Mouse (Mus musculus) ES-Bruce4 (cell line): ENCODE measurements around the gene Cubn. TPM values are rescaled to one million over a fixed set of nuclear protein-coding genes. Genes with fewer than 3 reads are reported as not detected.

Experiments used
- H3K27ac ChIP-seq: 2 replicates; pipeline ENCODE4 v1.5.1; 2012; ENCODE audit warnings: low read length, inconsistent platforms; ENCODE audit not compliant: insufficient read depth
- H3K27me3 ChIP-seq: 2 replicates; pipeline ENCODE4 v1.6.1; 2012; ENCODE audit warnings: mild to moderate bottlenecking, low read length, inconsistent platforms; ENCODE audit not compliant: control insufficient read depth, poor library complexity, insufficient read depth, severe bottlenecking
- H3K36me3 ChIP-seq: 2 replicates; pipeline ENCODE4 v1.6.1; 2012; ENCODE audit warnings: inconsistent platforms, mild to moderate bottlenecking, low read length, moderate library complexity; ENCODE audit not compliant: control insufficient read depth, poor library complexity, insufficient read depth, severe bottlenecking
- H3K4me1 ChIP-seq: one replicate; pipeline ENCODE4 v1.8.1; 2011; ENCODE audit warnings: low read length; ENCODE audit not compliant: control insufficient read depth, insufficient read depth
- H3K4me3 ChIP-seq: 2 replicates; pipeline ENCODE4 v1.5.1; 2011; ENCODE audit warnings: low read depth, mild to moderate bottlenecking, low read length
- H3K9ac ChIP-seq: 2 replicates; pipeline ENCODE4 v1.6.1; 2012; ENCODE audit warnings: low read depth, mild to moderate bottlenecking, inconsistent platforms; ENCODE audit not compliant: poor library complexity, severe bottlenecking
- H3K9me3 ChIP-seq: replicated peaks from 2 replicates; pipeline ENCODE4 v1.6.1; 2012; ENCODE audit warnings: mild to moderate bottlenecking, low read length, inconsistent platforms; ENCODE audit not compliant: control insufficient read depth, poor library complexity, insufficient read depth, severe bottlenecking
- CTCF ChIP-seq: IDR thresholded peaks from one replicate; pipeline ENCODE4 v1.8.1; 2011; ENCODE audit warnings: low read depth, low read length
- EP300 ChIP-seq: IDR thresholded peaks from 2 replicates; pipeline ENCODE4 v1.6.1; 2011; ENCODE audit warnings: low read depth, low read length; ENCODE audit not compliant: insufficient read depth
- POLR2A ChIP-seq: IDR thresholded peaks from one replicate; pipeline ENCODE4 v1.8.1; 2011; ENCODE audit warnings: low read length; ENCODE audit not compliant: insufficient read depth
- polyA plus RNA-seq: library from polyadenylated mRNA; stranded (reverse); fragments of >200 nt; gene quantifications from 2 replicates; pipeline ENCODE4 v1.2.4, GENCODE M21; 2011; ENCODE audit warnings: low read depth; ENCODE audit not compliant: missing spikeins, insufficient read depth, insufficient read length

The Cubn gene
- polyA plus RNA-seq, 1 experiment: 0.21 TPM

DNA sequence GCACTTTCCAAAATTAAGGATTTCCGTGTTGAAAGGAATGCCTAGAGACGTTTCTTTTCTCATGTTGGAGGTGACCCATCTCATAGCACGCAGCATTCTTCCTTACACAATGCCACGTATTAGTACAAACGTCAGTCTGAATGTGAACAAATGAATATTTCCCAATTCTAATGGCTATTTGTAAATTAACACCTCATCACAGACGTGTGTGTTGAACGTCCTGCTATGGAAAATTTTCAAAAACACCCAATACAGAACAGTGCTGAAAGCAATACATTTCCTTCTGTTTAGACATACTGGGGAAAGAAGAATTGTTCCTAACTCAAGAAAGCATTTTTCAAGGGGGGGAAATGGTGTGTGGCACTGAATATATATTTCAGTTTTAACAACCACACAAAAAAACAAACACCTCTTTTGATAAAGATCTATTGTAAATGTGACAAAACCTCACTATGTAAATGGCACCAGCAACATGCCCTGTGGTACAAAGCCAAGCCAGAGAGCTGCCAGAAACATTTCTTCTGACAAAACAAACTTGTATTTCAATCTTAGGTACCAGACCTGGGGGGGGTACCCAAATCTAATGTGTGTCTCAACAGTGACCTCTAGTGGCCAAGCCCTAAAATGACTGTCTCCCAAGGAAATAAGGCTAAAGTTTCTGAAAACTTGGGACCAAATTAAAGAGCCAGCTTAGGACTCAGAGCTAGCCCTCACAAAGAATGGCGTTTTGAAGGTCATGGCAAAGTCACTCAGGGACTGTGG lies 254.3 kb downstream of the Cubn start:
- Histone ChIP-seq H3K4me3 (no peak overlapping the region), H3K4me1 (no peaks in the 10 kb centered on the region), H3K27me3 (no peaks in the 10 kb centered on the region), H3K36me3 (no peaks in the 10 kb centered on the region), H3K9ac (no peak overlapping the region), H3K9me3 (no peaks in the 10 kb centered on the region), H3K27ac (no peak overlapping the region)
- TF ChIP-seq POLR2A (no peak), CTCF (no peak), EP300 (no peak)

GRCm38 (mm10) chr2:13235696-13236095 lies 255.9 kb downstream of the Cubn start:
- no peaks in the 10 kb centered on the region for H3K27me3 ChIP-seq
- H3K4me1 ChIP-seq: no peaks in the 10 kb centered on the region
- TF ChIP-seq CTCF (no peak), EP300 (no peak), POLR2A (no peak)
- no peaks in the 10 kb centered on the region for H3K9me3 ChIP-seq
- no peak overlapping the region for H3K4me3 ChIP-seq
- H3K36me3 ChIP-seq: no peaks in the 10 kb centered on the region
- no peak overlapping the region for H3K9ac ChIP-seq
- no peak overlapping the region for H3K27ac ChIP-seq

DNA sequence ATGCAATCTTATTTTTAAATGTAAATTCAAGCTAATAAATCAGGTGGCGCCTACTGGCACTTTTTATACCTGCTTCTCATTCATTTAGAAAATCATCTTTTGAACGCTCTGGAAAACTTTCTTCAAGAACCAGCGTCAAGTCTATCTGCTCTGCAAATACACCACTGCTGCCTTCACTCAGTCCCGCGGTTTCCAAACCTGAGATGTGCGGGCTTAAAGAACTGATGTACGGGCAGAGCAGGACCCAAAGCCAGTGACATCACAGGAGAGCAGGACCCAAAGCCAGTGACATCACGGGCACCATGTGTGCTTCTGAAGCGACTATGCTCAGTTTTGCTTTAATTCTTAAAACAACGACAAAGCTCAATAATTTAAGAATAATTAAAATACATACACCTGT lies 256.8 kb downstream of the Cubn start:
- Histone ChIP-seq H3K4me3 (no peak overlapping the region), H3K9ac (no peak overlapping the region), H3K27ac (no peak overlapping the region), H3K27me3 (no peaks in the 10 kb centered on the region), H3K36me3 (no peaks in the 10 kb centered on the region), H3K4me1 (no peaks in the 10 kb centered on the region), H3K9me3 (no peaks in the 10 kb centered on the region)
- no peak for TF ChIP-seq CTCF
- TF ChIP-seq POLR2A: no peak
- no peak for TF ChIP-seq EP300

DNA sequence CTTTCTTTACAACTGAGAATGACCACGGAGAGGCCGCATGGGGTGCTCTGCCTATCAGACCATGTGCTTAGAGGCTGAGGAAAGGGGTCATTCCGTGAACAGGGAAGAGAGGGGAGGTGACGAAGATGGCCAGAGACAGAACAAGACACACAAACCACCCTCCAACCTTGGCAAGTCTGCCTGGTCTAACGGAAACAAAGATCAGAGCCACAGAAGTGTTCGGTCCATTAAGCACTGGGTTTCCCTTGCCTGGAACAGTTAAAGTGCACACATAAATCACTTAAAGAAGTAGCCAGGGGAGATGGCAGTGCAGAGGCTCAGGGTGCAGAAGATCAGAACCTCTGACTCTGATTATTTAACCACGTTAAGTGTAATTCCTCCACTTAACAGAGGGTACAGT lies 257.7 kb downstream of the Cubn start:
- H3K4me1 ChIP-seq: no peaks in the 10 kb centered on the region
- TF ChIP-seq POLR2A (no peak), EP300 (no peak)
- no peaks in the 10 kb centered on the region for H3K27me3 ChIP-seq
- no peak overlapping the region for H3K4me3 ChIP-seq
- H3K27ac ChIP-seq: no peak overlapping the region
- H3K36me3 ChIP-seq: no peaks in the 10 kb centered on the region
- H3K9me3 ChIP-seq: no peaks in the 10 kb centered on the region
- no peak overlapping the region for H3K9ac ChIP-seq

- Histone ChIP-seq H3K27ac (no peak overlapping the region), H3K9ac (no peak overlapping the region), H3K27me3 (no peaks in the 10 kb centered on the region), H3K4me1 (no peaks in the 10 kb centered on the region), H3K4me3 (no peak overlapping the region), H3K9me3 (no peaks in the 10 kb centered on the region), H3K36me3 (no peaks in the 10 kb centered on the region)
- no peak for TF ChIP-seq EP300
- TF ChIP-seq POLR2A: no peak
- no peak for TF ChIP-seq CTCF
Measured at GRCm38 (mm10) chr2:13233254-13233835, 258.3 kb downstream of the Cubn start.

- H3K27me3 ChIP-seq: no peaks in the 10 kb centered on the region
- no peak overlapping the region for H3K4me3 ChIP-seq
- no peak overlapping the region for H3K9ac ChIP-seq
- H3K27ac ChIP-seq: no peak overlapping the region
- H3K36me3 ChIP-seq: no peaks in the 10 kb centered on the region
- no peak for TF ChIP-seq EP300
- no peak for TF ChIP-seq POLR2A
- TF ChIP-seq CTCF: no peak
- no peaks in the 10 kb centered on the region for H3K4me1 ChIP-seq
- H3K9me3 ChIP-seq: no peaks in the 10 kb centered on the region
Measured at GRCm38 (mm10) chr2:13232305-13232704, 259.3 kb downstream of the Cubn start.
